ENCODE assay signal across 9 mouse cellular contexts in the genomic region with DNA sequence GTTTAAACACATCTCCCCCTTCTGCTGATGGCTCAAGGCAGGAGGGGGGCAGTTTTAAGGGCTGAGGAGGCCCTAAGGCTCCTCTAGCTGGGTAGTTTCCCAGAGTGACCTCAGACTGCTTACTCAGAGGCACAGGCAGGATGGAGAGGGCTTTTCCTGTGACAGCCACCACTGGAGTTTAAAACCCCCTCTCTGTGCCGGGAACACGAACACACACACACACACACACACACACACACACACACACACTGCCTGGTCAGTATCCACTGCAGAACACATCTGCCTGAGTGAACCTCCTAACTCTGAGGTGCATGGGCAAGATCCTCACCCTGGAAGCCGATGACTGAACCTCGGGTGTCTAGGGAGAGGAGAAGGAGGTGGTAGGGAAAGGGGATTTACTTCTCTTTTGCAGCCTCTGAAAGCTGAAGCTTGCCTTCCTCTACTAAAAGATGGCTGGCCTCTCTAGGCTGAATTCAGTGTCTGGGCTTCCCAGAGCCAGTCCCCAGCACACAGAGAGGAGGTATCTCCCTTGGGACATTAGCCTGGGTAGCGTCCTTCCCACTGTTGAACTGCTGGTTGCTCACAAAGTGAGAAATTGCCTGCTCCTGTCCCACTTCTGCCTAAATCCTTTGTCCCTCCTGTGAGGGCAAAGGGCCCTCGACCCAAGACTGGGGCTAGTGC.
DNase-seq lines count a peak whose midpoint lies in the region; ATAC-seq and TF ChIP-seq lines count a peak whose summit lies in the region.
"Had no signal": no experiment of that assay in that cellular context is flagged by ENCODE, and none has a peak within 500 bp of the region (broad histone marks: within the 10 kb centered on the region; RNA-seq: fewer than 3 reads in every experiment).

No protein-coding gene starts in this region.

- H3K4me3 ChIP-seq in left cerebral cortex, adult 2 months, result peak overlapping the region; percentile 68
- peak overlapping the region; percentile 56 for H3K4me3 ChIP-seq in hindbrain, embryonic 13.5 days
- peak overlapping the region; percentile 68 for H3K4me3 ChIP-seq in midbrain, postnatal 0 days (ENCODE audit: low read depth, low read length)

- H3K9me3 ChIP-seq in hindbrain, embryonic 13.5 days, result no peaks in the 10 kb centered on the region
- no peaks in the 10 kb centered on the region for H3K9me3 ChIP-seq in midbrain, postnatal 0 days (ENCODE audit: low read length)

- H3K9ac ChIP-seq in hindbrain, embryonic 13.5 days, result peak overlapping the region; percentile 85
- peak overlapping the region; percentile 96 for H3K9ac ChIP-seq in midbrain, postnatal 0 days (replicated peaks; ENCODE audit: low read length, poor library complexity, severe bottlenecking)
- H3K9ac ChIP-seq: liver, embryonic 14.5 days had no signal

- intact Hi-C loops in left cerebral cortex, adult 2 months (cut with DNase I), result loop anchor here (2.0 kb wide), 1 partner anchor 19 kb away; no protein-coding TSS in a partner anchor

- 31% methylated on average over 6 of the region's 6 CpGs for WGBS in hindbrain, embryonic 13.5 days
- WGBS in midbrain, postnatal 0 days, result 14% methylated on average over 6 of the region's 6 CpGs

- H3K27ac ChIP-seq in left cerebral cortex, adult 2 months, result peak overlapping the region; percentile 90
- H3K27ac ChIP-seq in hindbrain, embryonic 13.5 days, result peak overlapping the region; percentile 84
- H3K27ac ChIP-seq in midbrain, postnatal 0 days (ENCODE audit: low read depth, low read length), result peak overlapping the region; percentile 95
- H3K27ac ChIP-seq: liver, embryonic 14.5 days had no signal

- peak overlapping the region; percentile 85 for H3K4me2 ChIP-seq in hindbrain, embryonic 13.5 days
- peak overlapping the region; percentile 80 for H3K4me2 ChIP-seq in midbrain, postnatal 0 days (ENCODE audit: low read depth, low read length, poor library complexity, severe bottlenecking)

- peak; percentile 60 for ATAC-seq in hindbrain, embryonic 13.5 days (ENCODE audit: low FRiP score)
- ATAC-seq in midbrain, postnatal 0 days (ENCODE audit: low FRiP score), result 0 out of 2 replicates have a peak, but pooled peaks have one; percentile 4
- ATAC-seq in erythroid progenitor cell, adult 5-6 weeks (replicated peaks; ENCODE audit: low FRiP score, poor library complexity, severe bottlenecking), result no peak

- H3K36me3 ChIP-seq in hindbrain, embryonic 13.5 days, result peaks cover 9% of the 10 kb centered on the region; the same call in 1 of the 2 replicates
- H3K36me3 ChIP-seq in midbrain, postnatal 0 days (ENCODE audit: insufficient read depth, low read length), result peaks cover under 1% of the 10 kb centered on the region; the same call in 1 of the 2 replicates

- peaks cover 19% of the 10 kb centered on the region for H3K4me1 ChIP-seq in hindbrain, embryonic 13.5 days (replicated peaks)
- H3K4me1 ChIP-seq in midbrain, postnatal 0 days (ENCODE audit: insufficient read depth, low read length), result peaks cover 4% of the 10 kb centered on the region; the same call in 1 of the 2 replicates

- H3K27me3 ChIP-seq in hindbrain, embryonic 13.5 days, result peaks cover 46% of the 10 kb centered on the region
- H3K27me3 ChIP-seq in midbrain, postnatal 0 days (ENCODE audit: insufficient read depth, low read length), result 0 out of 2 replicates have a peak, but pooled peaks cover 5% of the 10 kb centered on the region

- DNase-seq in left cerebral cortex, adult 2 months (ENCODE audit: extremely low spot score in 1 of 2, low spot score in 2 of 2), result no peak
- DNase-seq in left cerebral cortex, adult 9 months (ENCODE audit: low spot score in 2 of 2), result no peak
- DNase-seq in cerebellum, postnatal 36 days, result peak; percentile 36 to 53
- DNase-seq in midbrain, postnatal 0 days (ENCODE audit: low spot score), result peak; percentile 22
- DNase-seq in testis, postnatal 10 days (ENCODE audit: low spot score), result no peak
- DNase-seq in layer of hippocampus, adult 9-10 months (ENCODE audit: low spot score), result no peak

- TF ChIP-seq CTCF in left cerebral cortex, adult 2 months (IDR thresholded peaks at IDR 0.05), result no peak
- no peak for TF ChIP-seq CTCF in midbrain, postnatal 0 days (IDR thresholded peaks at IDR 0.05)

Comparison
In these comparisons a context has a peak if more than half of its experiments do, and no peak if none do; other contexts are left out.
1. DNase-seq: peak in cerebellum, postnatal 36 days (2 of 2) and midbrain, postnatal 0 days (single experiment); none in left cerebral cortex, adult 2 months (0 of 2), left cerebral cortex, adult 9 months (0 of 2), testis, postnatal 10 days (single experiment) and layer of hippocampus, adult 9-10 months (single experiment).
2. Peak in every context shown above with its lines, with median percentiles within 50 percentile points of each other: H3K27ac ChIP-seq and H3K4me3 ChIP-seq.